Mouse (Mus musculus) neural tube, embryonic 12.5 days (tissue): ENCODE measurements at regions not wholly inside any gene's neighbourhood (a gene's known extent, or its start where the extent isn't known, plus 50 kb on each side); places are given as distances from the start of the nearest gene placed in this dataset.

Experiments
- ATAC-seq: fragments of 200-750 bp; cut with Nextera tagmentation; 2 replicates; pipeline ENCODE4 v1.8.0; 2017; ENCODE audit warnings: low read depth, mild to moderate bottlenecking, moderate TSS enrichment, moderate library complexity; ENCODE audit not compliant: low FRiP score
- H3K27ac ChIP-seq: fragments of 300-500 bp; sonication (generic); 2 replicates; pipeline ENCODE4 v1.5.1; 2016
- H3K27me3 ChIP-seq: fragments of 300-500 bp; sonication (generic); replicated peaks from 2 replicates; pipeline ENCODE4 v1.6.1; 2016; ENCODE audit warnings: mild to moderate bottlenecking
- H3K36me3 ChIP-seq: fragments of 300-500 bp; sonication (generic); 2 replicates; pipeline ENCODE4 v1.6.1; 2016; ENCODE audit warnings: mild to moderate bottlenecking
- H3K4me1 ChIP-seq: fragments of 300-500 bp; sonication (generic); 2 replicates; pipeline ENCODE4 v1.6.1; 2016
- H3K4me2 ChIP-seq: fragments of 300-500 bp; sonication (generic); replicated peaks from 2 replicates; pipeline ENCODE4 v1.6.1; 2016; ENCODE audit warnings: mild to moderate bottlenecking
- H3K4me3 ChIP-seq: fragments of 300-500 bp; sonication (generic); 2 replicates; pipeline ENCODE4 v1.5.1; 2016
- H3K9ac ChIP-seq: fragments of 300-500 bp; sonication (generic); 2 replicates; pipeline ENCODE4 v1.6.1; 2016; ENCODE audit warnings: mild to moderate bottlenecking
- H3K9me3 ChIP-seq: fragments of 300-500 bp; sonication (generic); 2 replicates; pipeline ENCODE4 v1.6.1; 2016; ENCODE audit warnings: mild to moderate bottlenecking
- WGBS: fragments of 180-500 bp; shearing (Covaris S2); methylation state at CpG from one replicate; pipeline ENCODE4 v1.1.7; 2016; 5-methylcytosine and 5-hydroxymethylcytosine counted together

- H3K27ac ChIP-seq = no peak overlapping the region
- H3K4me3 ChIP-seq = no peak overlapping the region
- peak; percentile 56; the same call in 1 of the 2 replicates for ATAC-seq
- H3K27me3 ChIP-seq = no peaks in the 10 kb centered on the region
- no peak overlapping the region for H3K9ac ChIP-seq
- H3K9me3 ChIP-seq = no peaks in the 10 kb centered on the region
- no peak overlapping the region for H3K4me2 ChIP-seq
- H3K4me1 ChIP-seq = no peaks in the 10 kb centered on the region
- 76% methylated on average over 8 of the region's 8 CpGs for WGBS
- no peaks in the 10 kb centered on the region for H3K36me3 ChIP-seq
Measured at GRCm38 (mm10) chr1:174999265-175000200, 77.9 kb upstream of the Grem2 start.

- WGBS = 89% methylated on average over 4 of the region's 4 CpGs
Measured at GRCm38 (mm10) chr1:174992520-174992919, 70.9 kb upstream of the Grem2 start.

GRCm38 (mm10) chr1:174988590-174988989 is 67.0 kb upstream of the Grem2 start:
- WGBS = 81% methylated on average over 5 of the region's 5 CpGs
- no peak overlapping the region for H3K9ac ChIP-seq
- H3K36me3 ChIP-seq = no peaks in the 10 kb centered on the region
- ATAC-seq = no peak
- H3K9me3 ChIP-seq = no peaks in the 10 kb centered on the region
- no peak overlapping the region for H3K4me3 ChIP-seq
- no peak overlapping the region for H3K27ac ChIP-seq
- H3K27me3 ChIP-seq = no peaks in the 10 kb centered on the region
- no peaks in the 10 kb centered on the region for H3K4me1 ChIP-seq
- no peak overlapping the region for H3K4me2 ChIP-seq

More at GRCm38 (mm10) chr1:174992520-174992919, 70.9 kb upstream of the Grem2 start:
- H3K27ac ChIP-seq = no peak overlapping the region
- no peaks in the 10 kb centered on the region for H3K27me3 ChIP-seq
- no peaks in the 10 kb centered on the region for H3K4me1 ChIP-seq
- no peaks in the 10 kb centered on the region for H3K9me3 ChIP-seq
- no peak for ATAC-seq
- H3K9ac ChIP-seq = no peak overlapping the region
- no peak overlapping the region for H3K4me2 ChIP-seq
- H3K4me3 ChIP-seq = no peak overlapping the region
- no peaks in the 10 kb centered on the region for H3K36me3 ChIP-seq

- Histone ChIP-seq H3K9me3 (no peaks in the 10 kb centered on the region), H3K4me2 (no peak overlapping the region), H3K27ac (no peak overlapping the region), H3K4me1 (no peaks in the 10 kb centered on the region), H3K36me3 (no peaks in the 10 kb centered on the region), H3K27me3 (no peaks in the 10 kb centered on the region), H3K4me3 (no peak overlapping the region), H3K9ac (no peak overlapping the region)
- 63% methylated on average over 6 of the region's 6 CpGs for WGBS
- peak; percentile 58; the same call in 1 of the 2 replicates for ATAC-seq
Measured at GRCm38 (mm10) chr1:174971895-174972294, 50.3 kb upstream of the Grem2 start.
